Mouse (Mus musculus) megakaryocyte, adult 5-6 weeks (primary cell): ENCODE measurements around the gene Nectin1. TPM values are rescaled to one million over a fixed set of nuclear protein-coding genes. Genes with fewer than 3 reads are reported as not detected.

ENCODE experiments used
- ATAC-seq: 2 replicates; pipeline ENCODE4 v1.8.0; 2016; ENCODE audit warnings: mild to moderate bottlenecking, inconsistent platforms; ENCODE audit not compliant: poor library complexity, severe bottlenecking
- total RNA-seq, 2 experiments: library from RNA; stranded (forward) in 1 of 2; stranded (reverse) in 1 of 2; fragments of 153-499, 151-499 nt in 1 of 2; fragments of 221-1000, 200-1000 nt in 1 of 2; gene quantifications; 2 replicates each; pipeline versions ENCODE4 v1.2.3 to v1.2.4; 2015 to 2017

Gene Nectin1
- total RNA-seq, 2 experiments from 2014 or later: 1.4 to 9.7 TPM

GRCm38 (mm10) chr9:43761181-43761820 is 17.5 kb downstream of the Nectin1 start:
- ATAC-seq: no peak

DNA sequence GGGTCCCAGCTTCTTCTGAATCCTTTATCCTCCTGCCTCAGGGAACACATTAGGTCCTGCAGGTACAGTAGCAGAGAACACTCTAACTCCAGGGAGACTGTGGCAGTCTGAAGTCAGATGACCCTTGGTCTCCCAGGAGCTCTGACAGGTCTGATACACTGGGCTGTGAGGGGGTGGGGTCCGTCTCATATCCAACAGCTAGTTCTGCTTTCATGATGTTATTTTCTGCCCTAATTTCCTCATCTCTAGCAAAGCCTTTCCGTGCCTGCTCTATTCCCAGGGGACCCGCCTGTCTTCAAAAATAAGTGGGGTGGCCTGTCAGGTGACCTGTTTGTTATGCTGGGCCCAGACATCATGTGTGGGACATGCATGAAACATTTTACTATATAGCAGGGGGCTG is 18.2 kb downstream of the Nectin1 start:
- peak; percentile 80 for ATAC-seq

- no peak for ATAC-seq
These were observed 21.8 kb downstream of the Nectin1 start for GRCm38 (mm10) chr9:43765419-43766179.

GRCm38 (mm10) chr9:43768779-43769178 is 25.0 kb downstream of the Nectin1 start:
- no peak for ATAC-seq

DNA sequence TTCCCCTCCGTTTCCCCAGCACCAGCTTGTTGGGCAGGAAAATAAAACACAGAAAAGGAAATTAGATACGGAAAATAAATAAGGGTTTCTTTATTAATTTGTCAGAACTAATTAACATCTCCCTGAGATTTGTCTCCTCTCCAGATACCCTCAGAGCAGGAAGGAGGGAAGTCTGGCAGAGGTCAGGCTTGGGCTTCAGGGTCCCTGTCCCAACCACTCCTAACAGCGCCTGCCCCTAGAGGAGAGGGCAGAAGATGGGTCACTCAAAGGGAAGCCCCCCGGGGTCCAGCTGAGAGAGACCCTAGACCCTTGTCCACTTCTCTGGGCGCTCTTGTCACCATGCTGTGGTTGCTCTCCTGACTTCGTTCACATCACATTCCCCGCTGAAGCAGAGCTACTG is 25.4 kb downstream of the Nectin1 start:
- no peak for ATAC-seq

DNA sequence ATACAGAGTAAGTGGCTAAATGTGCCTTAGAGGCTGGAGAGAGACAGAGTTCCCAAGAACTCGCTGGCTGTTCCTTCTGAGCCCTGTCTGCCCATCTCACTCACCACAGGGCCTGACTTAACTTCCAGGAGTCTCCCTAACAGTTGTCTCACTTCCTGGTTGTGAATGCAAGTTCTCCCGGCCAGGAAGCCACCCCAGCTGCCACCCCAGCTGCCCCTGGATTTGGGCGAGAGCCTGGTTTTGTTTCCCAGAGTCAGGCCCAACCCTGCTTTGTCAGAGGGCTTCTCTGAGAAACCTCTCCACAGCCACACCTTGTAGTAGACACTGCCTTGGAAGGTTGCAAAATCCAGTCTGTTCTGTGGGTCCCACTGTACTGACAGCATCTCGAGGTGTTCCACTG is 26.2 kb downstream of the Nectin1 start:
- ATAC-seq: no peak

DNA sequence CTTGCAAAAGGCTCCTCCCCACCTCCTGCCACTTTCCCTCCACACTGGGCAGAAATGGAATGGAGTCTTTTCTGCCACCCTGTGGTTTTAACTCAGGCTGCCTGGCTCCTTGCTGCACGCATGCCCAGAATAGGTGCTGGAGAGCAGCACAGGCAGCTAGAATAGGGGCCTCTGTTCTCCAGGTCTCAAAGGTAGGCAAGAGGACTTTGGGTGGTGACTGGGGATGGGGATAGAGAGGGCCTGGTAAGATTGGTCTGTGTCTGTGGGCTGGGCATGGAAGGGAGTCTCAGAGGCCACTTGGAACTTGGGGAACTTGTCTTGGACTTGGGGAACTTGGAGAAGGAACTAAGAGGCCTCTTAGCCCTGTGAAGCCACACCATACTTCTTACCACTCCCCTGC is 27.3 kb downstream of the Nectin1 start:
- ATAC-seq: no peak

DNA sequence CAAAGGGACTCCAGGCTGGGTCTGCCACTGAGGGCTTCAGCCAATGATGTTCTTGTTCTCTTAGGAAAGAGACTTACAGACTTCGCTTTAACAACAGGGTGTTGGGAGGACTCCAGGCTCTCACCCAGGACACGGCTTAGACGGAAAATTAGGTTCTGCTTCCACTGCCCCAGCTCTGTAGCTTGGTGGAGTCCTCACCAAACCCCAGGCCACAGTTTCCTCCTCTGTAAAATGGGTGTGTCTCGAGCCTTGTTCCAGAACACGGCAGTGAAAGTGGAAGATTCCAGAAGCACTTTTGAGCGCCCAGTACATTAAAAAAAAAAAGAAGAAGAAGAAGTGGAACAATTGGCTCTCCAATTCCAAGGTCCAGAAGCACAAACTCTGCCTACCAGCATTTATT is 28.7 kb downstream of the Nectin1 start:
- peak; percentile 70 for ATAC-seq

- ATAC-seq: no peak
These were observed 29.7 kb downstream of the Nectin1 start for GRCm38 (mm10) chr9:43773521-43773920.

- no peak for ATAC-seq
These were observed 30.6 kb downstream of the Nectin1 start for GRCm38 (mm10) chr9:43774427-43774826.

- no peak for ATAC-seq
These were observed 32.4 kb downstream of the Nectin1 start for GRCm38 (mm10) chr9:43776231-43776630.

GRCm38 (mm10) chr9:43777362-43778360 is 33.9 kb downstream of the Nectin1 start:
- ATAC-seq: no peak

DNA sequence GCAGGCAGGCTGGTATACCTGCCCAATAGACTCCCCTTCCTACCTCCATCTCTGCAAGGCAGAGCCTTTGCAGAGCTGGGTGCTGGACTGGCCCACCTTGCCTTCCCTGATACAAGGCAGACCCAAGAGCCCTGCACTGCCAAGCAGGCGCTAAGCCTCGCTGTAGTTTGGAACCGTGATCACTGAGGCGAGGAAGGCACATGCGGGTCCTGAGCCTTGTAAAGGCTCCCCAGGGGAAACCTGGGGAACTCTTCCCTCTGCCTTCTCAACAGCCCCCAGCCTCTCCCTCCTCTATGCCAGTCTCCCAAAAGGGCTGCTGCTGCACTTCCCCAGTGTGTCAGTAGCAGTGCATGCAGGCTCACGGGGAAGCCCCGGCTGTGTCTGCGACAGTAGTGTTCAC is 37.1 kb downstream of the Nectin1 start:
- ATAC-seq: no peak

GRCm38 (mm10) chr9:43782401-43782800 is 38.6 kb downstream of the Nectin1 start:
- ATAC-seq: no peak

GRCm38 (mm10) chr9:43783959-43784358 is 40.2 kb downstream of the Nectin1 start:
- ATAC-seq: no peak

DNA sequence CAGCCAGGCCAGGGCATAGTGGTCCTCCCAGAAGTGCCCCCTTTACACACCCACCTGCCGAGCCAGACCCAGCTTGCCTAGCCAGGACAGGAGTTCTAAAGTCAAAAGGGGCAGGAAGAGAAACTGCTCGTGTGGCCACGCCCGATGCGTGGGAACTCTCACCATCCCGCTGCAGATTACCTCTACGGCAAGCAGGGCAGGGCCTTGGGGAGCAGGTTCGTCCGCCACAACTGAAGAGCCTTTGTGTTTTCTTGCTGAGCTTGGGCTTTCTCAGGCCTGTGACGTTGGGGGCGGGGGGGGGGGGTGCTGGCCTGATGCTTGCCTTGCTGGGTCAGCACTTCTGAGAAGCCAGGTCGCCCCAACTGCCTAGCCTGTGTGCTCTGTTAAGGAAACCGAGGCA is 41.1 kb downstream of the Nectin1 start:
- no peak for ATAC-seq

GRCm38 (mm10) chr9:43787591-43787990 is 43.8 kb downstream of the Nectin1 start:
- no peak for ATAC-seq

- no peak for ATAC-seq
These were observed 48.9 kb downstream of the Nectin1 start for GRCm38 (mm10) chr9:43792681-43793080.

DNA sequence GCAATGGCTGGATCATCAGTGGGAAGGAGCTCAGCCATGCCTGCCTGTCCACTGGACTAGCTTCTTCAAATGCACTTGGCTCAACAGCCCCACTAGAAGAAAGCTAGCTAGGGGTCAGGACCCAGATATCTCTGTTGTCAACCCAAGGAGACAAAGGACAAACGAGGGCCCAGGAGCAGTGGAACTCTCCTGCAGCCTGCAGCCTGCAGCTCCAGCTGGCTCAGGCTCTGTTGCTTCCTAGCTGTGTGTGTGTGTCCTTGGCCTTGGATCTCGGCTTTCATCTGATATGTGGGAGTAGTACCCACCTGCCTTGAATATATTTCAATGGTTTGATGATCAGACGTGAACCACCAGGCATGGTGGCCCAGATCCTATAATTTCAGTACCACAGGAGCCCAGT is 49.6 kb downstream of the Nectin1 start:
- ATAC-seq: no peak

- no peak for ATAC-seq
These were observed 52.2 kb downstream of the Nectin1 start for GRCm38 (mm10) chr9:43796031-43796430.
